Mouse (Mus musculus) heart, adult 2 months (tissue): ENCODE data around the gene Hba-a2.

Source experiments
- CTCF ChIP-seq: fragments of 200-600 bp; IDR thresholded peaks from 2 replicates; pipeline ENCODE4 v1.8.1; 2022; ENCODE audit warnings: antibody characterized with exemption, mild to moderate bottlenecking, moderate library complexity
- EP300 ChIP-seq: fragments of 200-500 bp; IDR thresholded peaks from 2 replicates; pipeline ENCODE4 v1.6.1; 2011; ENCODE audit warnings: low read depth, low read length, control low read depth; ENCODE audit not compliant: insufficient read depth
- POLR2A ChIP-seq: fragments of 200-500 bp; IDR thresholded peaks from 2 replicates; pipeline ENCODE4 v1.6.1; 2011; ENCODE audit warnings: mild to moderate bottlenecking, low read depth, low read length, control low read depth; ENCODE audit not compliant: insufficient read depth

DNA sequence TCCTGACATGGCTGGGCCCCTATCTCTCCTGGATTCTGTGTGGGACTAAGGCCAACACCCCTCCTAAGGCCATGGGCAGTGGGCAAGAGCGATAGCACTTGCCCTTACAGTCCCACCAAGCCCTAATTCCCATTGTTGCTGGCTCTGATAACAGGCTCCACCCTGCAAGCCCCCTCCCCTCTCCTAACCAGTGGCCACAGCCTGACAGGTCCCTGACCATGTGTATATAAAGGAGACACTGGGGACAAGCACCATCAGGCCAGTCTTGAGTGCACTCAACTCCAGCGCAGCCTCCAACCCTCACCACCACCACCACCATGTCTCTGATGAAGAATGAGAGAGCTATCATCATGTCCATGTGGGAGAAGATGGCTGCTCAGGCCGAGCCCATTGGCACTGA is 19.9 kb upstream of the Hba-a2 start, which contains the start of gene Hba-x:
- TF ChIP-seq CTCF, result no peak
- TF ChIP-seq POLR2A, result no peak
- TF ChIP-seq EP300, result no peak
